Mouse (Mus musculus): ENCODE data around the gene Ube3b. TPM values are rescaled to one million over a fixed set of nuclear protein-coding genes. Genes with fewer than 3 reads are reported as not detected.

Gene Ube3b
- total and polyA plus RNA-seq, 3 experiments, result 11.7 to 29.8 (median 22.1) TPM

DNA sequence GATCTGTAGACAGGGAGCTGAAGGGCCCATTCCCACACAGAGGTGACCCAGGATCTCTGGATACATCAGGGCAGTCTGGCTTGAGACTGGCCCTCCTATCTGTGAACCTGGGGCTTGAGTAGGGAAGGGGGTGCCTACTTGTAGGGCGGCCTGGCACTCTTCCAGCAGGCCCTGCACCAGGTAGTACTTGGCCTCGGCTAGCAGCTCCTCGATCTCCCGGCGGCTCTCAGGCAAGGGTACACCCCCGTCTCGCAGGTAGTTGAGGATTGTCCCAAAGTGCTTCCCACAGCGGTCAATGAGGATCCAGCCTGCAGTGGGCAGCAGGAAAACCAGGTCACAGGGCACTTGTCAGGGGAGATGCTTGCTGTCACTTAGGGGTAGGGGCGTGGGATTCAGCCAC is 10.5 kb upstream of the Ube3b start:
- Histone ChIP-seq H3K36me3 (replicated peaks in 1 of 2; ENCODE audit: control insufficient read depth in 1 of 2, insufficient read depth in 1 of 2, low read length in 1 of 2) (peaks cover 80 to 100% of the 10 kb centered on the region in 2 experiments), H3K27ac (ENCODE audit: insufficient read depth, low read depth) (no peak overlapping the region)
- dilution Hi-C loops (cut with MboI; ENCODE audit: extremely low pct_ligation_motif_present, extremely low pct_unique_long_range_greater_than_20kb, low sequenced_read_pairs), result no loop called here

DNA sequence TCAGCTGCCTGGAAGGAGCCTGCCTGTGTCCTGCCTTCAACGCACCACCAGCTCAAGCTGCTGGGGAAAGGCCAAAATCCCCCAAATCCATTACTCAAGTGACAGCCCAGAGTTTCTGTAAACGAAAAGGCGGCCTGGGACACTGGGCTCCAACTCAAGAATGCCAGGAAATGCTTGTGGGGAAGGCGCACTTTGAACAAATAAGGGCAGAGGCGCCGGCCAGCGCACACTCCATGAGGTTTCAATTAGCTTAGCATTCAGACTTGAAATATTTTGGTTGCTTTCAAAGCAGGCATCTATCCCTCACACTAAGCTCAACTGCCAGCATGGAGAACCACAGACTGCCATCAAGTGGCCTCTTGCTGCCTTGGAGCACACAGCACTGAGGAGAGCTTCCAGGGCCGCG is 10.0 kb upstream of the Ube3b start:
- in situ Hi-C loops (cut with MboI; ENCODE audit: low pct_ligation_motif_present, low pct_unique_long_range_greater_than_20kb, low sequenced_read_pairs) (no loop called here), dilution Hi-C loops (cut with MboI; ENCODE audit: extremely low pct_ligation_motif_present, extremely low pct_unique_long_range_greater_than_20kb, low sequenced_read_pairs) (no loop called here)
- peaks cover 78 to 100% of the 10 kb centered on the region in 2 experiments for H3K36me3 ChIP-seq (replicated peaks in 1 of 2; ENCODE audit: control insufficient read depth in 1 of 2, insufficient read depth in 1 of 2, low read length in 1 of 2)
- H3K27me3 ChIP-seq (replicated peaks), result no peaks in the 10 kb centered on the region
- H3K79me2 ChIP-seq (replicated peaks; ENCODE audit: control insufficient read depth, extremely low read depth, insufficient read depth, poor library complexity, severe bottlenecking), result no peaks in the 10 kb centered on the region; the same call in 1 of the 2 replicates
- H3K4me3 ChIP-seq (replicated peaks in 1 of 3; ENCODE audit: low read depth in 2 of 3, low read length in 2 of 3, poor library complexity in 1 of 3), result no peak overlapping the region
- H3K9ac ChIP-seq (ENCODE audit: insufficient read depth, low read depth), result no peak overlapping the region
- H3K4me1 ChIP-seq (ENCODE audit: control insufficient read depth in 1 of 2, insufficient read depth in 2 of 2), result no peaks in the 10 kb centered on the region; a peak in 1 of 4 replicates
- no peak for DNase-seq (ENCODE audit: extremely low read depth)
- no peaks in the 10 kb centered on the region for H3K9me3 ChIP-seq (replicated peaks; ENCODE audit: low read length)
- H3K27ac ChIP-seq (ENCODE audit: insufficient read depth, low read depth), result no peak overlapping the region
- no peak overlapping the region for H3K4me2 ChIP-seq (ENCODE audit: insufficient read depth, low read depth, poor library complexity, severe bottlenecking)
- TF ChIP-seq CTCF (conservative IDR thresholded peaks at IDR 0.05 in 1 of 2, IDR thresholded peaks at IDR 0.05 in 1 of 2; ENCODE audit: low read depth in 2 of 2, low read length in 2 of 2) (no peak), ETS1 (conservative IDR thresholded peaks at IDR 0.05; ENCODE audit: low read depth, low read length) (no peak), JUN (IDR thresholded peaks at IDR 0.05; ENCODE audit: insufficient read depth, low read depth, low read length) (no peak), ZMIZ1 (IDR thresholded peaks at IDR 0.05; ENCODE audit: low read depth, low read length) (no peak), IRF4 (IDR thresholded peaks at IDR 0.05; ENCODE audit: low read depth, low read length) (no peak), MAZ (IDR thresholded peaks at IDR 0.05; ENCODE audit: low read depth, low read length) (no peak), MAFK (IDR thresholded peaks at IDR 0.05; ENCODE audit: insufficient replicate concordance, low read length) (no peak)

More for the DNA sequence above, 10.5 kb upstream of the Ube3b start:
- Histone ChIP-seq H3K9me3 (replicated peaks; ENCODE audit: low read length) (no peaks in the 10 kb centered on the region), H3K79me2 (replicated peaks; ENCODE audit: control insufficient read depth, extremely low read depth, insufficient read depth, poor library complexity, severe bottlenecking) (no peaks in the 10 kb centered on the region; the same call in 1 of the 2 replicates), H3K4me1 (ENCODE audit: control insufficient read depth in 1 of 2, insufficient read depth in 2 of 2) (no peaks in the 10 kb centered on the region; a peak in 1 of 4 replicates), H3K4me2 (ENCODE audit: insufficient read depth, low read depth, poor library complexity, severe bottlenecking) (no peak overlapping the region), H3K4me3 (replicated peaks in 1 of 3; ENCODE audit: low read depth in 2 of 3, low read length in 2 of 3, poor library complexity in 1 of 3) (no peak overlapping the region), H3K9ac (ENCODE audit: insufficient read depth, low read depth) (no peak overlapping the region), H3K27me3 (replicated peaks) (no peaks in the 10 kb centered on the region)
- TF ChIP-seq MAFK (IDR thresholded peaks at IDR 0.05; ENCODE audit: insufficient replicate concordance, low read length) (no peak), ELF1 (IDR thresholded peaks at IDR 0.05; ENCODE audit: low read depth, low read length) (no peak), BHLHE40 (IDR thresholded peaks at IDR 0.05; ENCODE audit: low read depth, low read length) (no peak), CTCF (conservative IDR thresholded peaks at IDR 0.05 in 1 of 2, IDR thresholded peaks at IDR 0.05 in 1 of 2; ENCODE audit: low read depth in 2 of 2, low read length in 2 of 2) (no peak), EP300 (IDR thresholded peaks at IDR 0.05; ENCODE audit: low read length) (no peak), NRF1 (IDR thresholded peaks at IDR 0.05; ENCODE audit: low read depth, low read length) (no peak), CHD1 (IDR thresholded peaks at IDR 0.05; ENCODE audit: low read depth, low read length) (no peak), E2F4 (IDR thresholded peaks at IDR 0.05; ENCODE audit: insufficient replicate concordance, low read depth, low read length) (no peak), TCF12 (IDR thresholded peaks at IDR 0.05; ENCODE audit: low read depth, low read length) (no peak), SMC3 (IDR thresholded peaks at IDR 0.05; ENCODE audit: low read depth, low read length) (no peak), MAZ (IDR thresholded peaks at IDR 0.05; ENCODE audit: low read depth, low read length) (no peak), MEF2A (IDR thresholded peaks at IDR 0.05; ENCODE audit: borderline replicate concordance, low read depth, low read length) (no peak), ETS1 (conservative IDR thresholded peaks at IDR 0.05; ENCODE audit: low read depth, low read length) (no peak)
- in situ Hi-C loops (cut with MboI; ENCODE audit: low pct_ligation_motif_present, low pct_unique_long_range_greater_than_20kb, low sequenced_read_pairs), result no loop called here
- DNase-seq (ENCODE audit: extremely low read depth), result no peak

All from CH12.LX (cell line).